Mouse (Mus musculus): ENCODE results near the gene Per1.

DNA sequence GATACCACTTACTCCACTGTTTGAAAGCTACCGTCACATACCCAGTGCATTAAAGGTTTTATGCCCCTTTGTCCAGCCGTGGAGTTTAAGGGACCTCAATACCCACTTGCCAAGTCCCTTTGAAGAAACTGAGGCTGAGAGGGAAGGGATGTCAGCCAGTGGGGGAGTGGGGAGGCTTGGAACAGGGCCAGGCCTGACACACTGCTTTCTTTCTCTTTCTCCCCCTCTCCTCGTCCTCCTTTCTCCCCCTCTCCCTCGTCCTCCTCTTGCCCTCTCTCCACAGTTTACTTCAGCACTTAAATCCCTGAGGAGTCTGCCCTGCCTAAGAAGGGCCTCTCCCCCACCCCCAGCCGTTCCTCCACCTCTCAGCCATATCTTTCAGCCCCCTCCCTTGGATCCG lies 4.7 kb upstream of the Per1 start:
- TF ChIP-seq GATA1 (IDR thresholded peaks at IDR 0.05; ENCODE audit: borderline replicate concordance, low read length), result no peak
- TF ChIP-seq FLI1 (IDR thresholded peaks at IDR 0.05; ENCODE audit: low read length), result no peak
